Mouse (Mus musculus): ENCODE data around the gene Clstn2. TPM values are rescaled to one million over a fixed set of nuclear protein-coding genes. Genes with fewer than 3 reads are reported as not detected.

The Clstn2 gene
- total RNA-seq (2012; rRNA removed) (not detected in 2 replicates), polyA plus RNA-seq (2012; ENCODE audit: insufficient read depth in 1 of 2, insufficient read length in 2 of 2, low read depth in 1 of 2, low replicate concordance in 2 of 2, missing spikeins in 1 of 2) (not detected)

GRCm38 (mm10) chr9:98032573-98033272 lies at the start of gene Clstn2:
Clstn2 (minus strand) TSS chr9:98033181.
- no peaks in the 10 kb centered on the region for H3K9me3 ChIP-seq (replicated peaks; ENCODE audit: insufficient read depth, low read length)
- no peaks in the 10 kb centered on the region for H3K27me3 ChIP-seq (ENCODE audit: control insufficient read depth in 1 of 2, insufficient read depth in 2 of 2, low read length in 2 of 2)
- H3K9ac ChIP-seq (ENCODE audit: control insufficient read depth, low read depth, low read length, poor library complexity, severe bottlenecking) = no peak within 1 kb of the TSS
- no peak within 1 kb of the TSS for H3K27ac ChIP-seq (ENCODE audit: control insufficient read depth, low read depth, low read length)
- no peak for TF ChIP-seq MAFK (IDR thresholded peaks at IDR 0.05; ENCODE audit: borderline replicate concordance, low read depth, low read length)
- TF ChIP-seq CHD2 (IDR thresholded peaks at IDR 0.05; ENCODE audit: low read length) = no peak
- no peak for TF ChIP-seq RCOR1 (IDR thresholded peaks at IDR 0.05; ENCODE audit: low read depth, low read length)
- TF ChIP-seq NELFE (IDR thresholded peaks at IDR 0.05; ENCODE audit: low read depth, low read length) = no peak
- TF ChIP-seq POLR2AphosphoS2 (IDR thresholded peaks at IDR 0.05; ENCODE audit: low read length) = no peak
- TF ChIP-seq MAZ (IDR thresholded peaks at IDR 0.05; ENCODE audit: low read depth, low read length) = no peak
- DNase-seq (ENCODE audit: low read depth, low spot score) = no peak
- no peak within 1 kb of the TSS for H3K4me3 ChIP-seq (ENCODE audit: control insufficient read depth in 1 of 2, insufficient read depth in 1 of 2, low read depth in 2 of 2, low read length in 2 of 2)
- no peaks in the 10 kb centered on the region for H3K79me2 ChIP-seq (ENCODE audit: control insufficient read depth, insufficient read depth, low read length, poor library complexity)
- no peaks in the 10 kb centered on the region for H3K4me1 ChIP-seq (ENCODE audit: control insufficient read depth in 1 of 2, insufficient read depth in 2 of 2, low read length in 2 of 2)
- no peaks in the 10 kb centered on the region for H3K36me3 ChIP-seq (ENCODE audit: control insufficient read depth in 1 of 2, insufficient read depth in 2 of 2, low read length in 2 of 2)

GRCm38 (mm10) chr9:98067767-98068166 lies 34.8 kb upstream of the Clstn2 start:
- Histone ChIP-seq H3K4me1 (ENCODE audit: control insufficient read depth in 1 of 2, insufficient read depth in 2 of 2, low read length in 2 of 2) (no peaks in the 10 kb centered on the region), H3K36me3 (ENCODE audit: control insufficient read depth in 1 of 2, insufficient read depth in 2 of 2, low read length in 2 of 2) (no peaks in the 10 kb centered on the region), H3K79me2 (ENCODE audit: control insufficient read depth, insufficient read depth, low read length, poor library complexity) (no peaks in the 10 kb centered on the region), H3K9me3 (replicated peaks; ENCODE audit: insufficient read depth, low read length) (no peaks in the 10 kb centered on the region), H3K27me3 (ENCODE audit: control insufficient read depth in 1 of 2, insufficient read depth in 2 of 2, low read length in 2 of 2) (no peaks in the 10 kb centered on the region), H3K4me3 (ENCODE audit: control insufficient read depth in 1 of 2, insufficient read depth in 1 of 2, low read depth in 2 of 2, low read length in 2 of 2) (no peak overlapping the region), H3K9ac (ENCODE audit: control insufficient read depth, low read depth, low read length, poor library complexity, severe bottlenecking) (no peak overlapping the region), H3K27ac (ENCODE audit: control insufficient read depth, low read depth, low read length) (no peak overlapping the region)
- no peak for DNase-seq (ENCODE audit: low read depth, low spot score)
- TF ChIP-seq E2F4 (IDR thresholded peaks at IDR 0.05; ENCODE audit: borderline replicate concordance, low read depth, low read length) = no peak
- TF ChIP-seq TAL1 (IDR thresholded peaks at IDR 0.05; ENCODE audit: low read length) = no peak
- TF ChIP-seq POLR2AphosphoS2 (IDR thresholded peaks at IDR 0.05; ENCODE audit: low read length) = no peak
- TF ChIP-seq TBP (IDR thresholded peaks at IDR 0.05; ENCODE audit: low read depth, low read length) = no peak
- TF ChIP-seq USF1 (IDR thresholded peaks at IDR 0.05; ENCODE audit: low read depth, low read length) = no peak
- no peak for TF ChIP-seq MXI1 (IDR thresholded peaks at IDR 0.05; ENCODE audit: low read depth, low read length)
- no peak for TF ChIP-seq MAZ (IDR thresholded peaks at IDR 0.05; ENCODE audit: low read depth, low read length)
- TF ChIP-seq MYB (IDR thresholded peaks at IDR 0.05; ENCODE audit: low read depth, low read length) = no peak
- TF ChIP-seq RAD21 (IDR thresholded peaks at IDR 0.05; ENCODE audit: low read depth, low read length) = no peak
- TF ChIP-seq GABPA (IDR thresholded peaks at IDR 0.05; ENCODE audit: low read depth, low read length) = no peak
- TF ChIP-seq USF2 (IDR thresholded peaks at IDR 0.05; ENCODE audit: borderline replicate concordance in 1 of 2, insufficient read depth in 1 of 2, low read depth in 1 of 2, low read length in 2 of 2) = no peak
- no peak for TF ChIP-seq GATA1 (IDR thresholded peaks at IDR 0.05; ENCODE audit: low read depth, low read length)
- no peak for TF ChIP-seq NRF1 (IDR thresholded peaks at IDR 0.05; ENCODE audit: insufficient read depth, low read depth, low read length, poor library complexity, severe bottlenecking)
- no peak for TF ChIP-seq MEF2A (IDR thresholded peaks at IDR 0.05; ENCODE audit: extremely low read depth, insufficient replicate concordance, low read depth, low read length, poor library complexity, severe bottlenecking)
